Mouse (Mus musculus) kidney, embryonic 15.5 days (tissue): ENCODE results near the gene A030005L19Rik. TPM values are rescaled to one million over a fixed set of nuclear protein-coding genes. Genes with fewer than 3 reads are reported as not detected.
"Not testable (repeated sequence)": the region's sequence is repeated elsewhere in the genome, so short reads cannot be mapped to it uniquely, and the experiment has no call there.

Experiments
- ATAC-seq: fragments of 200-750 bp; cut with Nextera tagmentation; replicated peaks from 2 replicates; pipeline ENCODE4 v1.8.0; 2017; ENCODE audit warnings: moderate TSS enrichment; ENCODE audit not compliant: low FRiP score
- H3K27ac ChIP-seq: fragments of 300-500 bp; sonication (generic); 2 replicates; pipeline ENCODE4 v1.5.1; 2015; ENCODE audit warnings: mild to moderate bottlenecking, inconsistent platforms
- H3K27me3 ChIP-seq: fragments of 300-500 bp; sonication (generic); 2 replicates; pipeline ENCODE4 v1.6.1; 2015; ENCODE audit warnings: inconsistent platforms
- H3K36me3 ChIP-seq: fragments of 300-500 bp; sonication (generic); 2 replicates; pipeline ENCODE4 v1.6.1; 2015; ENCODE audit warnings: inconsistent platforms
- H3K4me1 ChIP-seq: fragments of 300-500 bp; sonication (generic); 2 replicates; pipeline ENCODE4 v1.6.1; 2015; ENCODE audit warnings: inconsistent platforms
- H3K4me2 ChIP-seq: fragments of 300-500 bp; sonication (generic); 2 replicates; pipeline ENCODE4 v1.6.1; 2015; ENCODE audit warnings: moderate library complexity, mild to moderate bottlenecking, inconsistent platforms
- H3K4me3 ChIP-seq: fragments of 300-500 bp; sonication (generic); replicated peaks from 2 replicates; pipeline ENCODE4 v1.5.1; 2015; ENCODE audit warnings: mild to moderate bottlenecking, inconsistent platforms
- H3K9ac ChIP-seq: fragments of 300-500 bp; sonication (generic); 2 replicates; pipeline ENCODE4 v1.6.1; 2015; ENCODE audit warnings: mild to moderate bottlenecking, inconsistent platforms
- H3K9me3 ChIP-seq: fragments of 300-500 bp; sonication (generic); replicated peaks from 2 replicates; pipeline ENCODE4 v1.6.1; 2016; ENCODE audit warnings: inconsistent platforms
- WGBS: fragments of 180-500 bp; shearing (Covaris S2); methylation state at CpG from one replicate; pipeline ENCODE4 v1.1.7; 2015; ENCODE audit warnings: mixed read lengths; 5-methylcytosine and 5-hydroxymethylcytosine counted together
- polyA plus RNA-seq: library from polyadenylated mRNA; unstranded; fragments of >200 nt; fragmentation: Nextera tagmentation; extraction: Ambion mirVana; gene quantifications from 2 replicates; pipeline ENCODE4 v1.2.1, GENCODE M21; 2015

Gene A030005L19Rik
- polyA plus RNA-seq, 1 experiment from 2014 or later, result 0.26 TPM

DNA sequence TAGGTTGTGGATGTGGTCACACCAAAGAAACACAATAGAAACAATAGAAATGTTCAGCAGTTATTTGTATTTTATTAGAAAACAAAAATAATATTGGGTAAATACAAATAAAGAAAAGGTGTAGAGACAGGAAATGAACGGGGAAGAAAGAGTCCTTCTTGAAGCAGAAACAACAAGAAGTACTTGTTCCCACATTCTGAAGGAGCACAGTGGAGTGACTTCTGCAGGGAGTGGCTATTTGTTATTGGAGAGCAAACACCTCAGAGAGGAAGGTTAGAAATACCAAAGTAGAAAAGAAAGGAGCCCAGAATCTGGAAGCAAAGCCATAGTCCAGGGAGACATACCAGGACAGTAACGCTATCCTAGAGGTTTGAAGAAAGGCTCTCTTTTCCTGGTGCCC is 29.4 kb downstream of the A030005L19Rik start:
- H3K4me2 ChIP-seq, H3K4me1 ChIP-seq, H3K27me3 ChIP-seq, H3K9me3 ChIP-seq, H3K36me3 ChIP-seq, H3K9ac ChIP-seq, H3K4me3 ChIP-seq, ATAC-seq, H3K27ac ChIP-seq: not testable (repeated sequence)
- 86% methylated on average over 2 of the region's 2 CpGs for WGBS

DNA sequence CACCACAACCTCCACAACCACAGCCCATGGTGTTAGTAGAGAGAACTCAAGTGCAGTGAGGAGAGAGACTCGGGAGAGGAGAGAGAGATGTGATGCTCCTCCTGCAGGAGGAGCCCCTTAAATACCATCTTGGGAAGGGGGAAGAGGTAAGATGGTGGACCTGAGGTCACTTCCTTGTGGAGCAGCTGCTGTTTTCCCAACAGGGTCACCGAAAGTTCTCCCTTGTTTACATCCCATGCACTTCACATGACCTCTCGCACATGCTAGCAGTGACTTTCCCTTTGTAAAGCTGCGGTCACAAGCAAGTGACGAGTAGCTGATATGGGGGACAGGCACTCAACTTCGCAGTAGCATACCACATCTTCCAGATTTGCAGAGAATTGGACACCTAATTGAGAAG is 30.2 kb downstream of the A030005L19Rik start, which contains the start of gene A030003K21Rik:
Gene A030003K21Rik, minus strand, starts transcription at position 94 of the 400 bp plus-strand sequence.
- H3K4me2 ChIP-seq, H3K36me3 ChIP-seq, H3K9me3 ChIP-seq, ATAC-seq, H3K9ac ChIP-seq, H3K27ac ChIP-seq, H3K4me3 ChIP-seq, H3K27me3 ChIP-seq, H3K4me1 ChIP-seq: not testable (repeated sequence)
- WGBS, result no CpG with 5 or more reads among the region's 6 CpGs

DNA sequence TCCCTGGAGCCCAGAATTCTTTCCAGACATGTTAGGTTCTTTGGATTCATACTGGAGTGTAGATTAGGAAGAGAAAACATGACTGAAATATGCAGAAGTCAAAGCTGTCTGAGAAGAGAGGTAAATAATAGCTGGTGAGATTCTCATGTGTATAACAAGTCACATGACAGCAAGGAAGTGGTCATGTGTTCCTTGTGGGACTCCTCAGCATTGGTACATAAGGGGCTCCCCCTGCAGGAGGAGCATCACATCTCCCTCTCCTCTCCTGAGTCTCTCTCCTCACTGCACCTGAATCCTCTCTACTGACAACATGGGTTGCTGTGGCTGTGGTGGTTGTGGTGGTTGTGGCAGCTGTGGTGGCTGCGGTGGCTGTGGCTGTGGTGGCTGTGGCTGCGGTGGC is 32.9 kb downstream of the A030005L19Rik start:
- H3K9ac ChIP-seq, H3K4me3 ChIP-seq, H3K4me1 ChIP-seq, H3K36me3 ChIP-seq, H3K4me2 ChIP-seq, H3K27me3 ChIP-seq, H3K27ac ChIP-seq, H3K9me3 ChIP-seq, ATAC-seq: not testable (repeated sequence)
- WGBS, result 100% methylated on average over 2 of the region's 2 CpGs

DNA sequence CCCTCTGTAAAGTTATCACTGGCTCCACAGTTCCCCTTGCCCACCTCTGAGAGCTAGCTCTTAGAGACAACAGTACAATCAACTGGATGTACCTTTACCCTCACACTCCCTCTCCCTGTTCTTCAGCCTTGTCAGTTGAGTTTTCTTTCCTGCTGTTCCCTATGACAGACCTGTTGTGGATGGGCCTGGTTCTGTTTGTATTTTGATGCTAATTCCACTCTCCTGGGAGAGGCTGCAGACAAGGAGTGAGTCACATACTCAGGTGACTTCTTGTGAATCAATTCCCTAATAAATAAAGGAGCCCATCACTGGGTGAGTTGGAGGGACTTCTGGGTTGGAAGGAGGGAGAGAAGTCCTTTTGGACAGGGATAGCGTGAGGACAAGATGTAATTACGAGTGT is 35.5 kb downstream of the A030005L19Rik start:
- Histone ChIP-seq H3K36me3 (no peaks in the 10 kb centered on the region), H3K9ac (no peak overlapping the region), H3K27ac (no peak overlapping the region), H3K4me1 (no peaks in the 10 kb centered on the region), H3K27me3 (no peaks in the 10 kb centered on the region), H3K4me2 (no peak overlapping the region), H3K4me3 (no peak overlapping the region), H3K9me3 (no peaks in the 10 kb centered on the region)
- no peak for ATAC-seq
- 87% methylated on average over 2 of the region's 2 CpGs for WGBS

DNA sequence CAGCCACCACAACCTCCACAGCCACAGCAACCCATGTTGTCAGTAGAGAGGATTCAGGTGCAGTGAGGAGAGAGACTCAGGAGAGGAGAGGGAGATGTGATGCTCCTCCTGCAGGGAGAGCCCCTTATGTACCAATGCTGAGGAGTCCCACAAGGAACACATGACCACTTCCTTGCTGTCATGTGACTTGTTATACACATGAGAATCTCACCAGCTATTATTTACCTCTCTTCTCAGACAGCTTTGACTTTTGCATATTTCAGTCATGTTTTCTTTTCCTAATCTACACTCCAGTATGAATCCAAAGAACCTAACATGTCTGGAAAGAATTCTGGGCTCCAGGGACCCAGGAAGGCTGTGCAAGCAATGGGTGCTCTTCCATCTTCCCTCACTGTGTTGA is 42.8 kb downstream of the A030005L19Rik start, which contains the start of gene Gm7544:
Gene Gm7544, minus strand, starts transcription at position 101 of the 400 bp plus-strand sequence.
- H3K4me3 ChIP-seq, H3K4me2 ChIP-seq, H3K27ac ChIP-seq, H3K4me1 ChIP-seq, H3K9me3 ChIP-seq, H3K9ac ChIP-seq, H3K27me3 ChIP-seq, H3K36me3 ChIP-seq, ATAC-seq: not testable (repeated sequence)

DNA sequence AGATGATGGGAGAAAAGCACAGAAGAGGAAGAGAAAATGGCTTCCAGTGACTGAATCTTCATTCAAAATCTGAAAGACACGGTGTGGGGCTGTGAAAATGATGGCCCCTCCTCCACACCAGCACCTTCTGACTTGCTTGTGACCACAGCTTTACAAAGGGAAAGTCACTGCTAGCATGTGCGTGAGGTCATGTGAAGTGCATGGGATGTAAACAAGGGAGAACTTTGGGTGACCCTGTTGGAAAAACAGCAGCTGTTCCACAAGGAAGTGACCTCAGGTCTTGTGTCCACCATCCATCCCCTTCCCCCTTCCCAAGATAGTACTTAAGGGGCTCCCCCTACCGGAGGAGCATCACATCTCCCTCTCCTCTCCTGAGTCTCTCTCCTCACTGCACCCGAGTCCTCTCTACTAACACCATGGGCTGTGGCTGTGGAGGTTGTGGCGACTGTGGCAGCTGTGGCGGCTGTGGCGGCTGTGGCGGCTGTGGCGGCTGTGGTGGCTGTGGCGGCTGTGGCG is 46.8 kb downstream of the A030005L19Rik start, which contains the start of gene Gm47955:
Gene Gm47955, plus strand, starts transcription at position 417 of the 516 bp plus-strand sequence.
- ATAC-seq, result no peak
- WGBS, result 85% methylated on average over 11 of the region's 11 CpGs

More for the DNA sequence above, 46.8 kb downstream of the A030005L19Rik start, which contains the start of gene Gm47955:
- H3K9me3 ChIP-seq, result no peaks in the 10 kb centered on the region
- no peaks in the 10 kb centered on the region for H3K27me3 ChIP-seq
- no peaks in the 10 kb centered on the region for H3K36me3 ChIP-seq
- H3K27ac ChIP-seq, result no peak within 1 kb of the TSS
- no peak within 1 kb of the TSS for H3K4me3 ChIP-seq
- H3K4me1 ChIP-seq, result no peaks in the 10 kb centered on the region
- H3K9ac ChIP-seq, result no peak within 1 kb of the TSS
- no peak within 1 kb of the TSS for H3K4me2 ChIP-seq

Other genes starting within 250 kb of the A030005L19Rik start
- gene Mff, start 188.4 kb upstream of the A030005L19Rik start, polyA plus RNA-seq, result 217 and 235 TPM in 2 replicates
- gene Tm4sf20, start 144.9 kb upstream of the A030005L19Rik start, polyA plus RNA-seq, result 1.7 and 2.7 TPM in 2 replicates
- gene Gm47791, start 142.1 kb upstream of the A030005L19Rik start, polyA plus RNA-seq, result not detected in 2 replicates
- gene Agfg1, start 73.8 kb upstream of the A030005L19Rik start, polyA plus RNA-seq, result 29.7 and 33.0 TPM in 2 replicates
- gene A030014E15Rik, start 11.6 kb downstream of the A030005L19Rik start, polyA plus RNA-seq, result not detected in 2 replicates
- gene Gm6217, start 18.1 kb downstream of the A030005L19Rik start, polyA plus RNA-seq, result not detected in 2 replicates
- gene A030003K21Rik, start 30.1 kb downstream of the A030005L19Rik start, polyA plus RNA-seq, result not detected in 2 replicates
- gene Gm7544, start 42.7 kb downstream of the A030005L19Rik start, polyA plus RNA-seq, result not detected in 2 replicates
- gene Gm47955, start 47.0 kb downstream of the A030005L19Rik start, polyA plus RNA-seq, result not detected in 2 replicates
- gene Gm47959, start 87.2 kb downstream of the A030005L19Rik start, polyA plus RNA-seq, result not detected in 2 replicates
- 1.1 and 1.2 TPM in 2 replicates for gene Slc19a3, start 125.1 kb downstream of the A030005L19Rik start, polyA plus RNA-seq
- not detected in 2 replicates for gene Krtap28-10, start 129.2 kb downstream of the A030005L19Rik start, polyA plus RNA-seq
- not detected in 2 replicates for gene Gm47969, start 131.6 kb downstream of the A030005L19Rik start, polyA plus RNA-seq
- gene A030005K14Rik, start 146.1 kb downstream of the A030005L19Rik start, polyA plus RNA-seq, result not detected in 2 replicates
- gene Krtap28-13, start 147.6 kb downstream of the A030005L19Rik start, polyA plus RNA-seq, result not detected in 2 replicates
- gene Ccl20, start 203.4 kb downstream of the A030005L19Rik start, polyA plus RNA-seq, result 0.56 and 1.2 TPM in 2 replicates
- gene Daw1, start 246.4 kb downstream of the A030005L19Rik start, polyA plus RNA-seq, result 0.33 and 0.38 TPM in 2 replicates